Mouse (Mus musculus) CD8-positive naive resting alpha-beta T cell, adult 2 months (primary cell): ENCODE data around the gene Hsd3b5.
"Not testable (repeated sequence)": the region's sequence is repeated elsewhere in the genome, so short reads cannot be mapped to it uniquely, and the experiment has no call there.

Experiments
- DNase-seq, 2 experiments: peaks; one replicate each; pipeline ENCODE4 v3.0.0; 2022; ENCODE audit warnings: low read depth in 2 of 2, low spot score in 2 of 2

Gene Hsd3b5

GRCm38 (mm10) chr3:98630152-98630551, at the start of gene Hsd3b5:
Gene Hsd3b5, minus strand, starts transcription at chr3:98630252.
- DNase-seq = no peak

- no peak for DNase-seq
Measured at GRCm38 (mm10) chr3:98635145-98635544, 5.1 kb upstream of the Hsd3b5 start.

GRCm38 (mm10) chr3:98629633-98630032, 419 bp downstream of the Hsd3b5 start:
- DNase-seq = no peak

GRCm38 (mm10) chr3:98616786-98617185, 13.3 kb downstream of the Hsd3b5 start:
- DNase-seq = not testable (repeated sequence)

- DNase-seq = not testable (repeated sequence)
Measured at GRCm38 (mm10) chr3:98616244-98616643, 13.8 kb downstream of the Hsd3b5 start.

- DNase-seq = not testable (repeated sequence)
Measured at GRCm38 (mm10) chr3:98614406-98614927, 15.6 kb downstream of the Hsd3b5 start.

- no peak for DNase-seq
Measured at GRCm38 (mm10) chr3:98613963-98614362, 16.1 kb downstream of the Hsd3b5 start.

- DNase-seq = not testable (repeated sequence)
Measured at GRCm38 (mm10) chr3:98613540-98613939, 16.5 kb downstream of the Hsd3b5 start.

GRCm38 (mm10) chr3:98588707-98589106, 41.3 kb downstream of the Hsd3b5 start, which contains the start of gene Gm10681:
Gene Gm10681, minus strand, starts transcription at chr3:98588807.
- no peak for DNase-seq

- DNase-seq = no peak
Measured at GRCm38 (mm10) chr3:98587721-98588120, 42.3 kb downstream of the Hsd3b5 start.

- not testable (repeated sequence) for DNase-seq
Measured at GRCm38 (mm10) chr3:98582622-98583021, 47.4 kb downstream of the Hsd3b5 start.

GRCm38 (mm10) chr3:98582202-98582601, 47.9 kb downstream of the Hsd3b5 start:
- not testable (repeated sequence) for DNase-seq

- DNase-seq = not testable (repeated sequence)
Measured at GRCm38 (mm10) chr3:98581024-98581423, 49.0 kb downstream of the Hsd3b5 start.
